Mouse (Mus musculus): ENCODE data around the gene Slc6a13. TPM values are rescaled to one million over a fixed set of nuclear protein-coding genes. Genes with fewer than 3 reads are reported as not detected.

Slc6a13 gene
- 2.5 TPM in 1 of 2 replicates, not detected in the other for polyA plus RNA-seq (2012; ENCODE audit: insufficient read depth, low replicate concordance)

DNA sequence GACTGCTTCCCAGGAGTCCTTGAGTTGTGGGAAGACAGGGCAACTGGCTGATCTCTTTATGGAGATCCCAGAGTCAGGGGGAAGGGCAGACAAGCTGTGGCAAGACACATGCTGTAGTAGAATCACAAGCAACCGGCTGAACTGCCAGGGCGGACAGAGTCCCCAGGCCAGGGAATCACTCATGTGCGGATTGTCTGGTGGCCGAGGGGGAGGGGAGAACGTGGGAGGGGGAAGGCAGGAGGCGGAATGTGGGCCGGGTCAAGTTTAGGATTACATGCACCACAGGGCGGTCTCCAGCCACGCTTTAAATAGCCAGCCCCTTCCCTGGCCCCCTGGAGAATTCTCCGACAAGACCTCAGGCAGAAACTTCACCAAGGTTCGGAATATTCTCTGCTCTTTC is at the start of gene Slc6a13:
TSS of gene Slc6a13 (plus strand) at position 274 of the 400 bp plus-strand sequence.
- no peak for TF ChIP-seq FLI1 (IDR thresholded peaks at IDR 0.05; ENCODE audit: low read length)
- TF ChIP-seq GATA1 (IDR thresholded peaks at IDR 0.05; ENCODE audit: borderline replicate concordance, low read length), result no peak
- Histone ChIP-seq H3K4me1 (0 out of 2 replicates have a peak, but pooled peaks cover 3% of the 10 kb centered on the region), H3K4me3 (replicated peaks) (no peak within 1 kb of the TSS)

DNA sequence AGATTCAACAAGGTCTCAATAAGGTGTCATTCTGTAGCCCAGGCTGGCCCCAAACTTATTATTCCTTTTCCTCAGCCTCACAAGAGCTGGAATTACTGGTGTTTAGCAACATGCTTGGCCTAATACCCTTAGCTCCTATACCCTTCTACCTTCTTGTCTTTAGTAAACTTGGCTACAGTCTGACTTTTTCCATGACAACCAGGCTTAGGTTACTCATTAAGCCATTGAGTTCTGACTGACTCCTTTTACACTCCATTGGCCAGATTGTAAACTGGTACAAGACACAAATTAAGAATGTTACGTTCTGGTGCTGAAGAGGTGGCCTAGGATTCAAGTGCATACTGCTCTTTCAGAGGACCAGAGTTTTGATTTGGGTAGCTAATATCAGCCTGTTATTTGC is 49.6 kb upstream of the Slc6a13 start:
- TF ChIP-seq GATA1 (IDR thresholded peaks at IDR 0.05; ENCODE audit: borderline replicate concordance, low read length), result no peak
- no peak for TF ChIP-seq FLI1 (IDR thresholded peaks at IDR 0.05; ENCODE audit: low read length)
- no peaks in the 10 kb centered on the region for H3K9me3 ChIP-seq

More for the DNA sequence above, at the start of gene Slc6a13:
- peaks cover 67% of the 10 kb centered on the region for H3K27me3 ChIP-seq (replicated peaks)
- no peaks in the 10 kb centered on the region for H3K36me3 ChIP-seq (replicated peaks; ENCODE audit: low read length)
- H3K9me3 ChIP-seq, result no peaks in the 10 kb centered on the region

DNA sequence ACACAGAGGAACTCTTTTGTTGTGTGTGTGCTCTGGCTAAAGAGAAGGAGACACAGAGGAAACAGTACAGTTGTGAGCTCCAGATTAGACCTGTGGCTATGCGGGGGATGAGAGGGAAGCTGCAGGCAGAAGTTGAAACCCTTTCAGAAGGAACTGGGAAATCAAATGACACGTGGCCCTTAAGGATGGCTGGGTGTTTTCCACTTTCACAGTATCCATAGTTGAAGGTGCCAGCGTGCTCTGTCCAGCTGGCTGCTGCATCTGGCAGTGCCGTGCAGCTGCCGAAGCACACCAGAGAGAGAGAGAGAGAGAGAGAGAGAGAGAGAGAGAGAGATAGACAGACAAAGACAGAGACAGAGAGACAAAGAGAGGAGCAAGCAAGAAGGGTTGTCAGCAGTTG is 48.8 kb upstream of the Slc6a13 start:
- H3K27me3 ChIP-seq (replicated peaks), result no peaks in the 10 kb centered on the region
- TF ChIP-seq GATA1 (IDR thresholded peaks at IDR 0.05; ENCODE audit: borderline replicate concordance, low read length) (no peak), FLI1 (IDR thresholded peaks at IDR 0.05; ENCODE audit: low read length) (no peak)
- no peaks in the 10 kb centered on the region for H3K9me3 ChIP-seq
- H3K4me1 ChIP-seq, result peaks cover 72% of the 10 kb centered on the region
- peaks cover 60% of the 10 kb centered on the region for H3K36me3 ChIP-seq (replicated peaks; ENCODE audit: low read length)
- peak overlapping the region; percentile 76 for H3K4me3 ChIP-seq (replicated peaks)

More for the DNA sequence above, 49.6 kb upstream of the Slc6a13 start:
- Histone ChIP-seq H3K4me3 (replicated peaks) (no peak overlapping the region), H3K36me3 (replicated peaks; ENCODE audit: low read length) (peaks cover 52% of the 10 kb centered on the region), H3K27me3 (replicated peaks) (no peaks in the 10 kb centered on the region), H3K4me1 (peaks cover 68% of the 10 kb centered on the region)

DNA sequence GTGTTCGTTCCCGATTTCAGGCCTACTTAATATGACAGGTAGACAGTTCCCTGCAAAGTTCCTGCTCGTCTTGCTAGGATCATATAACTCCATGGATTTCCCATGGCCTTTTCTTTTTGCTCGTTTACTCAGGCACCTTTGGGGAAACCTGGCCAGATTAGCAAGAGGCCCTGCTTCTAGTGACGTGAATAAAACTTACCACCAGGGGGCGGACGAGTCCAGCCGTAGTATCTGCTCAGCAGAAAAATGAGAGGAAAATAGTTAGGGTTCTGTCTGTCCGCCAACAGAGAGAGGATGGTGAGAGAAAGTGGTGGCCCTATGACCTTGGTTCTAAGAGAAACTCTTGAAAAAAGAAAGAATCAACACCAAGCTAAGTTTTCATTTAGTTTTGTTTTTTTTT is 39.5 kb upstream of the Slc6a13 start:
- peaks cover 91% of the 10 kb centered on the region for H3K36me3 ChIP-seq (replicated peaks; ENCODE audit: low read length)
- H3K4me1 ChIP-seq, result peaks cover 14% of the 10 kb centered on the region
- H3K9me3 ChIP-seq, result no peaks in the 10 kb centered on the region
- TF ChIP-seq FLI1 (IDR thresholded peaks at IDR 0.05; ENCODE audit: low read length) (no peak), GATA1 (IDR thresholded peaks at IDR 0.05; ENCODE audit: borderline replicate concordance, low read length) (no peak)
- no peaks in the 10 kb centered on the region for H3K27me3 ChIP-seq (replicated peaks)
- H3K4me3 ChIP-seq (replicated peaks), result no peak overlapping the region

DNA sequence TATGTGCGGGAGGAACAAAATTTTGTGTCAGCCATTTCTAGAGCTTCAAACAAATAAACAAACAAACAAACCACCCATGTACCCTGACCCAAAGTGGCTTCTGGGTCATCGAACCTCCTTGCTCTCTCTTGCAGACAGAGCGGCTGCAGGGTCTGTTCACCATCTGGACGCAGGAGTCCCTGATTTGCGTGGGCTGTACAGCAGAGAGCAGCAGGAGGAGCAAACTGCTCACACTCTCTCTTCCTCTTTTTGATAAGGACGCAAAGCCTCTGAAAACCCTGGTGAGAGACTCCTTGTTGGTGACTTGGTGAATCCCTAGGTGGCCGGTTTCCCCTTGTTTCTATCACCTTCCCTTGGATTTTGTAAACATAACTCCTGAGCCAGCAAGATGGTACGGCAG is 38.8 kb upstream of the Slc6a13 start:
- TF ChIP-seq FLI1 (IDR thresholded peaks at IDR 0.05; ENCODE audit: low read length) (no peak), GATA1 (IDR thresholded peaks at IDR 0.05; ENCODE audit: borderline replicate concordance, low read length) (no peak)
- peaks cover 10% of the 10 kb centered on the region for H3K4me1 ChIP-seq
- no peak overlapping the region for H3K4me3 ChIP-seq (replicated peaks)
- H3K9me3 ChIP-seq, result no peaks in the 10 kb centered on the region
- H3K36me3 ChIP-seq (replicated peaks; ENCODE audit: low read length), result peaks cover 91% of the 10 kb centered on the region
- H3K27me3 ChIP-seq (replicated peaks), result no peaks in the 10 kb centered on the region

DNA sequence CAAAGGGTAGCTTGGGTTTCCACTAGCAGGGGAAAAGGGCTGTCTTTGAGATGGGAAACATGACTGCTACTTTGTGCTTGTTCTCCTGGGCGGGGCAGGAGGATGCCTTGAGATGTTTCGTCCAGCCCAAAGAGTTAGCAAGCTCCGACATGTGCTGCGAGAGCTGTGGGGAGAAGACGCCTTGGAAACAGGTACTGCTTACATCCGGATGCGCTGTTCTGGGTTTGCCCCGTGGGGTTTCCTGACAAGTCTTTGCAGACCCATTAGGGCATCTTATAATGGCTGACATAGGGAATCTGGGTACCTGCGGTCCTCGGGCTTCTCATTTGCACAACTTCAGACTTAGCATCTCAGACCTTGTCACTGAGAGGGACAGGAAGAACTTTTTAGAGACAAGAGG is 38.0 kb upstream of the Slc6a13 start:
- peaks cover 91% of the 10 kb centered on the region for H3K36me3 ChIP-seq (replicated peaks; ENCODE audit: low read length)
- H3K9me3 ChIP-seq, result no peaks in the 10 kb centered on the region
- H3K4me1 ChIP-seq, result peaks cover 7% of the 10 kb centered on the region
- no peaks in the 10 kb centered on the region for H3K27me3 ChIP-seq (replicated peaks)
- no peak overlapping the region for H3K4me3 ChIP-seq (replicated peaks)
- TF ChIP-seq GATA1 (IDR thresholded peaks at IDR 0.05; ENCODE audit: borderline replicate concordance, low read length), result no peak

DNA sequence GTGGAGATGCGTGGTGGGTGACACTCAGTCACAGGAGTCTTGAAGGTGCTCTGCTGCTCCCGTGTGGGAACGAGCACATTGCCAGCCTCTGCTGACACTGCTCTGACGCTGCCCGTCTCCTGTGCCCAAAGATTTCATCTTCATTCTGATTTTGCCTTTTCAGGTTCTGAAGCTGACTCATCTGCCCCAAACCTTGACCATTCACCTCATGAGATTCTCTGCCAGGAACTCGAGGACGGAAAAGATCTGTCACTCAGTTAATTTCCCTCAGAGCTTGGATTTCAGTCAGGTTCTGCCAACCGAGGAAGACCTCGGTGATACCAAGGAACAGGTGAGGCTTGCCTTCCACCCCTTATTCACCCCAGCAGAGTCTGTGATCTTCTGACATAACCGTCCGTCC is 37.5 kb upstream of the Slc6a13 start:
- Histone ChIP-seq H3K4me3 (replicated peaks) (no peak overlapping the region), H3K9me3 (no peaks in the 10 kb centered on the region), H3K36me3 (replicated peaks; ENCODE audit: low read length) (peaks cover 94% of the 10 kb centered on the region), H3K4me1 (peaks cover 7% of the 10 kb centered on the region), H3K27me3 (replicated peaks) (no peaks in the 10 kb centered on the region)
- no peak for TF ChIP-seq FLI1 (IDR thresholded peaks at IDR 0.05; ENCODE audit: low read length)
- no peak for TF ChIP-seq GATA1 (IDR thresholded peaks at IDR 0.05; ENCODE audit: borderline replicate concordance, low read length)

DNA sequence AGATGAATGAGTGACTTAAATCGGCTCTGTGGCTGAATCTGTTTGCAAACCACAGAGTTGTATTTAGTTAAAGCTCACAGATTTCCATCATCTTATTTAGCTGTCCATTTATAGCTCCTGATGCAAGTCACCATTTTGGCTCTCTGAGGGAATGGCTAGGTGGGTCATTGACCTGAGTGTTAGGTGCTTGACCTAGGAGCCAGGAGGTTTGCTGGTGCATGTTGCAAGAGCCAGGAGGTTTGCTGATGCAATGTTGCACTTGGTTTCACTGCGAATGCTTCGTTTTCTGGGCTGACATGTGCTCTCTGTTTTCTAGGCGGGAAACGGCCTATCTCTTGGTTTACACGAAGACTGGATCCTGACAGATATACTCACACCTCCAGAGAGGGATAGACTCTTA is 29.9 kb upstream of the Slc6a13 start:
- Histone ChIP-seq H3K4me1 (peaks cover 21% of the 10 kb centered on the region), H3K27me3 (replicated peaks) (no peaks in the 10 kb centered on the region), H3K36me3 (replicated peaks; ENCODE audit: low read length) (peaks cover 59% of the 10 kb centered on the region), H3K9me3 (no peaks in the 10 kb centered on the region), H3K4me3 (replicated peaks) (no peak overlapping the region)
- TF ChIP-seq GATA1 (IDR thresholded peaks at IDR 0.05; ENCODE audit: borderline replicate concordance, low read length) (no peak), FLI1 (IDR thresholded peaks at IDR 0.05; ENCODE audit: low read length) (no peak)

DNA sequence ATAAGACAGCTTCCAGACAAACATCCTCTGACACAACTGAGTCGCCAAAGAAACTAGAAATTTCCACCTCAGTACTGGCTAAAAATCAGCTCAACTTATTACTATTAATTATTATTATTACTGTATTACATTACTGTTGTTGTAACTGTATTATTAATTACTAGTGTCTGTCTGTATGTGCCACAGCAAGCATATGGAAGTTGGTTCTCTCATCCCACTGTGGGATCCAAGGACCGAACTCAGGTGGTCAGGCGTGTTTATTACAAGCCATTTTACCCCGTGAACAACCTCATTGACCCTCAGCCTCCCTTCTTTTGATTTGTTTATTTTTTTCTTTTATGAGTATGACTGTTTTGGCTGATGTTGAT is 28.3 kb upstream of the Slc6a13 start:
- no peaks in the 10 kb centered on the region for H3K9me3 ChIP-seq
- TF ChIP-seq FLI1 (IDR thresholded peaks at IDR 0.05; ENCODE audit: low read length) (no peak), GATA1 (IDR thresholded peaks at IDR 0.05; ENCODE audit: borderline replicate concordance, low read length) (no peak)
- H3K4me1 ChIP-seq, result peaks cover 21% of the 10 kb centered on the region
- H3K36me3 ChIP-seq (replicated peaks; ENCODE audit: low read length), result peaks cover 44% of the 10 kb centered on the region
- peak overlapping the region; percentile 92 for H3K4me3 ChIP-seq (replicated peaks)
- H3K27me3 ChIP-seq (replicated peaks), result peaks cover 3% of the 10 kb centered on the region

DNA sequence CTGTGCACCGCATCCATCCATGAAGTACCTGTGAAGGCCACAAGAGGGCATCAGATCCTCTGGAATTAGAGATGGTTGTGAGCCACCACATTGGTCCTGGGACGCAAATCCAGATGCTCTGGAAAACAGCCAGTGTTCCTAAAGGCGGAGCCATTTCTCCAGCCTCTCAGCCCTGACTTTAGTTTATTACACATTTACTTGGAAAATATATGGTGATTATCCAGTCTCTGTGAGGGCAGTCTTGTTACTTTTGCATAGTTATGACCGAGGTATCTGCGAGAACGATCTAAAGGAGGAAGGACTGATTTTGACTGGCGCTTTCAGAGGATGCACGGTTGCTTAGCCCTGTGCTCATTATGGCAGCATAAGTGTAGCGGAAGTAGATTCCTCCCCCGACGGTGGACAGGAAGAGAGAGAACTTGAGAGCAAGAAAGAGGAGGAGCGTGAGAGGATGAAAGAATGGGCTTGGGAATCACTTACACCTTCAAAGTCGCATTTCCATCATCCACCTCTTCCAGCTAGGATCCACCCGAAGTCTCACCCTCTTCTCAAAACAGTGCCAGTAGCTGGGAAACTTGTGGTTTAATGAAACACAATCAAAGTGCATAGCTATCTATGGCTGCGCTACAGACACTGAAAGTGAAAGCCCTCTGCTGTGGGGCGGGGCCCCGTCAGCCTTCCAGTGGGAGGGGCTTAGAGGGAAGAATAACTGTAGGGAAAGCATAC is 27.8 kb upstream of the Slc6a13 start:
- TF ChIP-seq FLI1 (IDR thresholded peaks at IDR 0.05; ENCODE audit: low read length) (no peak), GATA1 (IDR thresholded peaks at IDR 0.05; ENCODE audit: borderline replicate concordance, low read length) (no peak)
- Histone ChIP-seq H3K27me3 (replicated peaks) (peaks cover 3% of the 10 kb centered on the region), H3K9me3 (no peaks in the 10 kb centered on the region), H3K36me3 (replicated peaks; ENCODE audit: low read length) (peaks cover 38% of the 10 kb centered on the region), H3K4me3 (replicated peaks) (peak overlapping the region; percentile 92), H3K4me1 (peaks cover 21% of the 10 kb centered on the region)

All from megakaryocyte, embryonic 14.5 days (primary cell).